Mouse (Mus musculus) forebrain, embryonic 14.5 days (tissue): ENCODE results near the gene Srrm1. TPM values are rescaled to one million over a fixed set of nuclear protein-coding genes. Genes with fewer than 3 reads are reported as not detected.

Experiments
- ATAC-seq: fragments of 200-750 bp; cut with Nextera tagmentation; 2 replicates; pipeline ENCODE4 v1.8.0; 2017; ENCODE audit warnings: mild to moderate bottlenecking, moderate library complexity
- DNase-seq: peaks from one replicate; pipeline ENCODE4 v3.0.0-alpha.2; 2015; ENCODE audit warnings: low spot score
- H3K27ac ChIP-seq: fragments of 300-500 bp; sonication (generic); 2 replicates; pipeline ENCODE4 v1.5.1; 2014; ENCODE audit warnings: low read depth, mild to moderate bottlenecking, control low read depth, low read length, moderate library complexity
- H3K27me3 ChIP-seq: fragments of 300-500 bp; sonication (generic); replicated peaks from 2 replicates; pipeline ENCODE4 v1.6.1; 2014; ENCODE audit warnings: low read length, control low read depth, mixed read lengths; ENCODE audit not compliant: control insufficient read depth, insufficient read depth
- H3K36me3 ChIP-seq: fragments of 300-500 bp; sonication (generic); 2 replicates; pipeline ENCODE4 v1.6.1; 2014; ENCODE audit warnings: low read length, control low read depth; ENCODE audit not compliant: control insufficient read depth, insufficient read depth
- H3K4me1 ChIP-seq: fragments of 300-500 bp; sonication (generic); 2 replicates; pipeline ENCODE4 v1.6.1; 2014; ENCODE audit warnings: antibody characterized with exemption, low read length, control low read depth; ENCODE audit not compliant: control insufficient read depth, insufficient read depth
- H3K4me2 ChIP-seq: fragments of 300-500 bp; sonication (generic); 2 replicates; pipeline ENCODE4 v1.6.1; 2014; ENCODE audit warnings: mild to moderate bottlenecking, control low read depth, low read length
- H3K4me3 ChIP-seq: fragments of 300-500 bp; sonication (generic); 2 replicates; pipeline ENCODE4 v1.5.1; 2014; ENCODE audit warnings: low read depth, low read length, control low read depth
- H3K9ac ChIP-seq: fragments of 300-500 bp; sonication (generic); 2 replicates; pipeline ENCODE4 v1.6.1; 2014; ENCODE audit warnings: mild to moderate bottlenecking, low read length, control low read depth, moderate library complexity
- H3K9me3 ChIP-seq: fragments of 300-500 bp; sonication (generic); replicated peaks from 2 replicates; pipeline ENCODE4 v1.6.1; 2016; ENCODE audit warnings: low read length, control low read depth, mixed read lengths; ENCODE audit not compliant: control insufficient read depth
- WGBS: fragments of 180-500 bp; shearing (Covaris S2); extraction: QIAGEN DNeasy Blood & Tissue Kit; methylation state at CpG from one replicate; pipeline ENCODE4 v1.1.7; 2014; 5-methylcytosine and 5-hydroxymethylcytosine counted together
- polyA plus RNA-seq: library from polyadenylated mRNA; unstranded; fragments of >200 nt; fragmentation: Nextera tagmentation; extraction: Ambion mirVana; gene quantifications from 2 replicates; pipeline ENCODE4 v1.2.1, GENCODE M21; 2014

Srrm1 gene
- polyA plus RNA-seq, 1 experiment from 2014 or later: 129 TPM

GRCm38 (mm10) chr4:135301166-135301565, 52.0 kb downstream of the Srrm1 start:
- WGBS: 90% methylated on average over 3 of the region's 3 CpGs
- no peaks in the 10 kb centered on the region for H3K36me3 ChIP-seq
- H3K4me1 ChIP-seq: peaks cover 10% of the 10 kb centered on the region
- H3K9ac ChIP-seq: no peak overlapping the region
- H3K4me3 ChIP-seq: no peak overlapping the region
- DNase-seq (no peak), ATAC-seq (no peak)
- H3K9me3 ChIP-seq: no peaks in the 10 kb centered on the region
- no peak overlapping the region for H3K4me2 ChIP-seq
- no peak overlapping the region for H3K27ac ChIP-seq
- no peaks in the 10 kb centered on the region for H3K27me3 ChIP-seq

- no peak overlapping the region for H3K27ac ChIP-seq
- H3K27me3 ChIP-seq: no peaks in the 10 kb centered on the region
- no peak overlapping the region for H3K4me3 ChIP-seq
- DNase-seq (no peak), ATAC-seq (no peak)
- no peaks in the 10 kb centered on the region for H3K36me3 ChIP-seq
- H3K4me1 ChIP-seq: peaks cover 10% of the 10 kb centered on the region
- H3K9me3 ChIP-seq: no peaks in the 10 kb centered on the region
- no peak overlapping the region for H3K9ac ChIP-seq
- 91% methylated on average over 26 of the region's 26 CpGs for WGBS
- no peak overlapping the region for H3K4me2 ChIP-seq
Observed at GRCm38 (mm10) chr4:135300248-135301041, 52.7 kb downstream of the Srrm1 start.

DNA sequence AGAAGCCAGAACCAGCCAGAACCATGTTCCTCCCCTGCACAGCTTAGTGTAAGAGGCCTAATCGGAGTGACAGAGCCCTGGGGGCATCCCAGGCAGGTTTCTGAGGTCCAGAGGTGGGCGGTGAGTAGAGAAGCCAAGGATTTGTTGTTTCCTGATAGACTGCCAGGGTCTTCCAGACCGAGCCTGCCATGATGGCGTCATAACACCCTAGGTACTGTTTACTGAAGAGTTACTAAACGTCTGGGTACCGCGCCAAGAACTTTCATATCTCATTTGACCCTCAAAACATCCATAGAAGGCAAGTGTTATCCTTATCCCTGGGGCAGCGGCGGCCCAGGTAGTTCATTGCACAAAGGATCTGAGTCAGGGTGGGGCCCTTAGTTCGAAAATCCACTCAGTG, 54.4 kb downstream of the Srrm1 start:
- Histone ChIP-seq H3K27ac (no peak overlapping the region), H3K9me3 (no peaks in the 10 kb centered on the region), H3K27me3 (no peaks in the 10 kb centered on the region), H3K4me1 (peaks cover 10% of the 10 kb centered on the region), H3K36me3 (no peaks in the 10 kb centered on the region), H3K4me3 (no peak overlapping the region), H3K4me2 (no peak overlapping the region), H3K9ac (no peak overlapping the region)
- DNase-seq (no peak), ATAC-seq (no peak)
- 90% methylated on average over 10 of the region's 10 CpGs for WGBS

GRCm38 (mm10) chr4:135297931-135298546, 55.1 kb downstream of the Srrm1 start:
- peak; percentile 82 for DNase-seq

DNA sequence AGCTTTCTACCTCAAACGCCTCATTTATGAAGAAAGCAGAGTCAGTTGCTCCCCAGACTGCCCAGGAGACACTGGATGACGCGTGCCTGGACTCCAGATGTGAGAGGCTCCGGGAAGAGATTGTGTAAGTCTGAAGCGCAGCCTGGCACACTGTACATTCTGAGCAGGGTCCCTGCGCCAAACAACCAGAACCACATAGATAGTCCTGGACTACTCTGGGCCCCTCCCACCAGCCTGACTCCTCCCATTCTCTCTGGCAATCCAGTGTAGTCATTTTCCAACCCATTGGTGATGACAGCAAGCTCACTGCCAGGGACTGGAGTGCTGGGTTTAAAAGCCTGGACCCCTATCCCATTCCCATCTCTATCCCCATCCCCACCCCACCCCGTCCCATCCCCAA, 56.0 kb downstream of the Srrm1 start:
- H3K4me3 ChIP-seq: no peak overlapping the region
- WGBS: 84% methylated on average over 7 of the region's 7 CpGs
- DNase-seq: no peak
- no peak overlapping the region for H3K4me2 ChIP-seq
- H3K4me1 ChIP-seq: peaks cover 10% of the 10 kb centered on the region
- H3K9ac ChIP-seq: no peak overlapping the region
- no peaks in the 10 kb centered on the region for H3K27me3 ChIP-seq
- H3K27ac ChIP-seq: no peak overlapping the region
- H3K36me3 ChIP-seq: no peaks in the 10 kb centered on the region
- no peaks in the 10 kb centered on the region for H3K9me3 ChIP-seq
- ATAC-seq: no peak

More at GRCm38 (mm10) chr4:135297931-135298546, 55.1 kb downstream of the Srrm1 start:
- ATAC-seq: peak; percentile 91
- H3K27me3 ChIP-seq: no peaks in the 10 kb centered on the region
- H3K4me3 ChIP-seq: no peak overlapping the region
- H3K4me2 ChIP-seq: peak overlapping the region; percentile 30; the same call in 1 of the 2 replicates
- WGBS: 42% methylated on average over 15 of the region's 15 CpGs
- H3K36me3 ChIP-seq: no peaks in the 10 kb centered on the region
- H3K9ac ChIP-seq: no peak overlapping the region
- no peaks in the 10 kb centered on the region for H3K9me3 ChIP-seq
- H3K27ac ChIP-seq: 0 out of 2 replicates have a peak overlapping the region, but pooled peaks have one; percentile 27
- H3K4me1 ChIP-seq: peaks cover 10% of the 10 kb centered on the region

GRCm38 (mm10) chr4:135296565-135296964, 56.6 kb downstream of the Srrm1 start:
- H3K9ac ChIP-seq: no peak overlapping the region

GRCm38 (mm10) chr4:135293813-135294212, 59.3 kb downstream of the Srrm1 start:
- Histone ChIP-seq H3K4me2 (no peak overlapping the region), H3K9me3 (no peaks in the 10 kb centered on the region), H3K9ac (no peak overlapping the region), H3K27ac (no peak overlapping the region), H3K36me3 (no peaks in the 10 kb centered on the region), H3K27me3 (no peaks in the 10 kb centered on the region), H3K4me1 (peaks cover 10% of the 10 kb centered on the region), H3K4me3 (no peak overlapping the region)
- 93% methylated on average over 3 of the region's 3 CpGs for WGBS
- no peak for ATAC-seq
- no peak for DNase-seq

More at GRCm38 (mm10) chr4:135296565-135296964, 56.6 kb downstream of the Srrm1 start:
- Histone ChIP-seq H3K4me3 (no peak overlapping the region), H3K4me1 (peaks cover 10% of the 10 kb centered on the region), H3K4me2 (no peak overlapping the region), H3K36me3 (no peaks in the 10 kb centered on the region), H3K9me3 (no peaks in the 10 kb centered on the region), H3K27me3 (no peaks in the 10 kb centered on the region), H3K27ac (no peak overlapping the region)
- ATAC-seq (no peak), DNase-seq (no peak)

DNA sequence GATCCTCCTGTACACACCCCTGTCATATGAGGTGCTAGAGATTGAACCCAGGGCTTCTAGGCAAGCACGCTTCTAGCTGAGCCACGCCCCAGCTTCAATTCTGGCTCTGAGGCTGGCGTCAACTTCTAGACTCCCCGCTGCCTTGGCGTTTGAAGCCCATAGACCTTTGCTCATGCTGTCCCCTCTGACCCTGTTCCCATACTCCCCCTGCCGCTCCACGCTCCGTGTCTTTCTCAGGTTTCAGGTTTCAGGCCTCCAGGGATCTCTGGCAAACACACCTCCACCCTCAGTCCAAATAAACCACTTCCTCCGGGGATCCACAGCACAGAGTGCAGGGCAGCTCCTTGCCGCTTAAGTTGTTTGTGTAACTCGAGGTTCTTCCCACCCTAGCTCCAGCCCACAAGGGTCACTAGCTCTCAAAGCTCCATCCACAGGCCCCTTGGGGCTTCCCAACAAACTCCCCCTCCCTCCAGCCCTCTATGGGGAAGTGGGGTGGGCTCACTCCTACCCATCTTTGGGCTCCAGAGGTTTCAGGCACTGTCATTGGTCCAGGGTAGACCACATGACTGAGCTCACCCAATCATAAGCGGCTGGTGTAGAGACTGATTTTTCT, 60.5 kb downstream of the Srrm1 start:
- ATAC-seq (no peak), DNase-seq (no peak)
- Histone ChIP-seq H3K9ac (no peak overlapping the region), H3K4me2 (no peak overlapping the region), H3K4me1 (peaks cover under 1% of the 10 kb centered on the region; the same call in 1 of the 2 replicates), H3K27ac (no peak overlapping the region), H3K27me3 (no peaks in the 10 kb centered on the region), H3K9me3 (no peaks in the 10 kb centered on the region), H3K36me3 (no peaks in the 10 kb centered on the region), H3K4me3 (no peak overlapping the region)
- 14% methylated on average over 12 of the region's 12 CpGs for WGBS

GRCm38 (mm10) chr4:135291841-135292240, 61.3 kb downstream of the Srrm1 start:
- Histone ChIP-seq H3K9ac (no peak overlapping the region), H3K36me3 (no peaks in the 10 kb centered on the region), H3K4me1 (no peaks in the 10 kb centered on the region), H3K27me3 (no peaks in the 10 kb centered on the region), H3K27ac (no peak overlapping the region), H3K9me3 (no peaks in the 10 kb centered on the region), H3K4me3 (no peak overlapping the region), H3K4me2 (no peak overlapping the region)
- ATAC-seq (no peak), DNase-seq (no peak)
- WGBS: 58% methylated on average over 6 of the region's 6 CpGs
